Mouse (Mus musculus): ENCODE data around the gene Abhd8.

Gene Abhd8

DNA sequence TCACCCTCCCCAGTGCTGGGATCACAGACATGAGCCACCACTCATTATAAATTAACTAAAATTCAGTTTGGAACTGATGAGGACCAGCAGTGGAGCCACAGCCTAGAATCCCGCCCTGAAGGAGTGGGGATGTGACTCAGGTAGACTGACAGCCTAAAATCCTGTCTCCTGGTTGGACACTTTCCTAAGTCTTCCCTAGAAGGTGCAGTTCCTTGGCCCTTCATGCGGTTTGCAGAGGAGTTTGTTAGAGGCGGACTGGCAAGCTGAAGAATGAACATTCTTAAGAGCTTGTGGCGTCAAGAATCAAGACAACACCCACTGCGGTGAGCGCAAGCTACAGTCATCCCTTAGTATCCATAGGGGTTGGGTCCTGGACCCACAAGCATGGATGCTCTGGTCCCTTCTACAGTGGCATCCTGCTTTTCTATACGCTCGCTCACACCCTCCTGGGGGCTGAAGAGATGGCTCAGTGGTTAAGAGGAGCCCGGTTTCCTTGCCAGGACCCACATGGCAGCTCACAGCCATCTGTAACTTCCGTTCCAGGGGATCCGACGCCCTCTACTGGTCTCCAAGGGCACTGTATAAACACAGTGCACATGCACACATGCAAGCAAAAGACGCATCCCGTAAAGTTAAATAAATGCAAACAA lies 13.9 kb upstream of the Abhd8 start:
- no peak for DNase-seq (ENCODE audit: low spot score)

DNA sequence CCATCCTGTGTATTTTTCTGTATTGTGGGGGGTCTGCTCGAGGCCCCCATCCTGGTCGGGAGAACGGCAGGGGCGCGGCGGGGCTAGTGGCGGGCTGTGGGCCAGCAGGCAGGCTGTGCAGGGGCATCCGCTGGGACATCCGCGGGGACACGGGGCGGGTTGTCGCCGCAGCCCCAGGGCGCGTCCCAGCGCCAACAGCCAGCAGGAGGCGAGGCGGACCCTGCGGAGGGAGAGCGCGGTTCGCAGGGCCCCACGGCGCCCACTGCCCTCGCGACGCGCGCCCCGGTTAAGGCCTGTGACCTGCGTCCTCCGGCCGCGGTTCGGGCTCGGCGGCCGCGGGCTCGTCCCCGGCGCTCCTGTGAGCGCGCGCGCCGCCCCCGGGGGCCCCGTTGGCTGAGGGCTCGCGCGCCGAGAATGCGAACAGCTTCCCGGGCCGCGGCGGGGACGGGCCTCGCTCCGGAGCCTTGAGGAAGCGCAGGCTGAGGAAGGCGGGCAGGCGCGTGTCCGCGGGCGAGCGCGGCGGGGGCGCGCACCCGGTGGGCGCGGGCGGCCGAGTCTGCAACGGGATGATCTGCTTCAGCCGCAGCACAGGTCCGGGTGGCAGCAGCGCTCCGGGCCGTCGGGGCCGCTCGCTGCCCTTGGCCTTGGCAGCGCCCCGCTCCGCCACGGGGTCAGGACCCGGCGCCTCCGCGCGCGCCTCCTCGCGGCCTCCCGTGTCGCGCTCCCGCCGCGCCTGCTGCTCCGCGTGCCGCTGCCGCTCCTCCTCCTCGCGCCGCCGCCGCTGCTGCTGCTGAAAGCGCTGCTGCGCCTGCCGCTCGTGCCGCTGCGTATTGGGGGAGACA lies 12.9 kb upstream of the Abhd8 start:
- DNase-seq (ENCODE audit: low spot score), result peak; percentile 83

DNA sequence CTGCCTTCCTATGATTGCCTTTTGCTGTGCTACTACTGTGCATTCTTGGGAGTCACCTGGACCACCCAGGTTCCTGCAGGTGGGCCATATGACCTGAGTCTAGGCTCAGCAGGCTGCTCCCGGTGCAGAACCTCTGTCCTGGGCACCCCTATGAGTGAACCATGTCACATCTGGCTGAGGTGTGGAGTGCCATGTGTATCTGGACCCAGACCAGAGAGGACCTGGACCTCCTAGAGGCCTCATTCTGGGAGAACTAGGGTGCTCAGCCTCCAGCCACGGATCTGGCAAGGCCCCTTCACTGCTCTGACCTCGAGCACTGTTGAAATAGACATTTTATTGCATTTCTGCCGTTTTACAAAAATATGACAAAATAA lies 12.2 kb upstream of the Abhd8 start:
- no peak for DNase-seq (ENCODE audit: low spot score)

DNA sequence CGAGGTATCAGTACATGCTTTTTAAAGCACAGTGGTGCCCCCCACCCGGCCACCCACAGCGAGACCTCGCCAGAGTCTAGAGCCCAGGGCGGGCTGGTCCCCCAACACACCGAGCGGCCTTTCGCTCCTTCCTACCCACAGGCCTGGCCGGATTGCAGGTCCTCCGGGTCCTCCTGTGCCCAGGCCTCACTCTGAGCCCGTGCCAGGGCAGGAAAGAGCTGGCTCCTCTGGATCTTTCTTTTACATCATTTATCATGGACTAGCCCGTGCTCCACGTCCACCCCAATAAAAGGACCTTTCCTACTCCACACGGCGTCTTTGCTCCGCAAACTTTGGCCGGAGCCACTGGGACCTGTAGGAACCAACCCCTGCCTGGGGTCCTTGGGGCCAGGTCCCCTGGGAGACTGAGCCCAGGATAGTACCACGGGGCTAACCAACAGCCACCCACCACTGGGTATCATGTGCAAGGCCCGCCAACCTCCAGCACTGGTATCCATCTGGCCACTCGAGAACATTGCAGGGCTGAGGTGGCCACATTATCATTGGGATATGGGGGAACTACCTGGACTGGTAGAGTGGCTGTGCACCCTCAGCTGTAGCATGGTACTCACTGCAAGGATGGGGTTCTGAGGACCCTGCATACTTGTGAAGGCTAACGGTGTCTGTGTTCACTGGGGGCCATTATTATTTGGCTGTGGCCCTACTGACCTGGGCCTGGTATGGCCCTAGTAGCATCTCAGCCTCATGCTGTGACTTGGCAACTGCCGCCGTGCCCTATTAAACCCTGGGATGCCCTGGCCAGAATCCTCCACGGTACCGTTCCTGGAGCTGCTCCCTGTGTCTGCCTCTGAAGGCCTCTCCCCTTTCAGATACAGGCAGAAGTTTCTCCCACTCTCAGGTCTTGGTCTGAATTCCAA lies 11.6 kb upstream of the Abhd8 start:
- DNase-seq (ENCODE audit: low spot score), result no peak

DNA sequence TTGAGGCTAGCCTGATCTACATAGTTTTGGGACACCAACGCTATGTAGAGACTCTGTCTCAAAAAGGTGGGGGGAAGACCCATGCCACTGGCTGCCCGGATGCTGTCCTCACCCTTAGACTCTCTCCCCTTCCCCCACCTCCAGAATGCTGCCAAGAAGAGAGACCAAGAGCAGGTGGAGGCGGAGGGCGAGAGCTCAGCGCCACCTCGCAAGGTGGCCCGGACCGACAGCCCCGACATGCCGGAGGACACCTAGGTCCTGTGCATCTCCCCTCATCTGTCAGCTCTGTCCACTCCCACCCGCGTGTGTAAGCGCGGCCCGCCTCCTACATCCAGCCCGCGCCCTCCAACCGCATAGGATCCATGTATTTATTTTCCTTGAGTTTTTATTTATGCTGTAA lies 10.9 kb upstream of the Abhd8 start:
- DNase-seq (ENCODE audit: low spot score), result no peak

DNA sequence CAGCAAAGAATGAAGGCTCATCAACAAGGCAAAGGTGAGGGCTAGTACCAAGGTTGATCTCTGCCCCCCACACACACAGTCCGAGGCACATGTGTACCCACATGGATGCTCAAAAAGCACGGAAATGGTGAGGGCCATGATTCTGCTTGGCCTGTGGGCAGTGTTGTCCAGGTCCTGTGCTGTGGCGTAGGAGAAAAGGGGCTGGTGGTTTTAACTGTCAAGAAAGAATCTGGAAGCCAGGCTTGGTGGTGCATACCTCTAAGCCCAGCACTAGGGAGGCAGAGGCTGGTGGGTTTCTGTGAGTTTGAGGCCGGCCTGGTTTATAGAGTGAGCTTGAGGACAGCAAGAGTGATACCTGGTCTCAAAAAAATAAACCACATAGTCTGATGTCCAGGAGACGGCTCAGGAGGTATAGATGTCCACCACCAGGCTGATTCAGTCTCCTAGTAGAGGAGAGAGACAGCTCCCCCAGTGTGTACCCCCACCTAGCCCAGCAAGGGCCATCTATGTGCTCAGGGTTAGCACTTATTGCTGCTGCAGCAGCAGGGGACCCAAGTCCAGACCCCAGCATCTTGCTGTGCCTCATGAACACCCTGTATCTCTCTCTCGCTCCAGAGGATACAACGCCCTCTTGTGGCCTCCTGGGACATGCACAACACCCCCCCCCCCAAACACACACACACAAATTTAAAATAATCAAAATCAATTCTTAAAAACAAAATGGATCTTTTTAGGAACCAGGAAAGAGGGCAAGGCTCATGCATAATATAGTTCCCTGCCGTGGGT lies 9.3 kb upstream of the Abhd8 start:
- no peak for DNase-seq (ENCODE audit: low spot score)

DNA sequence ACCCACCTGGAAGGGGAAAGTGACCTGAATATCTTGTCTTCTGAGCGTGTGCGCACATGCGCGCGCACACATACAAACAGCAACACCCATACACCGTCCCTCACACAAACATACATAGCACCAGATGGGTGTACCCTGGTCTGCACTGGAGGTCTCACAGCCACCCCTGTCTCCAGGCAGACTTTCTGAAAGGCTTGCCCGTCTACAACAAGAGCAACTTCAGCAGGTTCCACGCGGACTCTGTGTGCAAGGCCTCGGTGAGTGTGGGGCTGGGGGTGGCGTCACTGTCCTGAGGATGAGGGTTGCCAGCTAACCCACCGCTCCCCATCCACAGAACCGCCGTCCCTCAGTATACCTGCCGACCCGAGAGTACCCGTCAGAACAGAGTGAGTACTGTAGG lies 8.4 kb upstream of the Abhd8 start:
- no peak for DNase-seq (ENCODE audit: low spot score)

DNA sequence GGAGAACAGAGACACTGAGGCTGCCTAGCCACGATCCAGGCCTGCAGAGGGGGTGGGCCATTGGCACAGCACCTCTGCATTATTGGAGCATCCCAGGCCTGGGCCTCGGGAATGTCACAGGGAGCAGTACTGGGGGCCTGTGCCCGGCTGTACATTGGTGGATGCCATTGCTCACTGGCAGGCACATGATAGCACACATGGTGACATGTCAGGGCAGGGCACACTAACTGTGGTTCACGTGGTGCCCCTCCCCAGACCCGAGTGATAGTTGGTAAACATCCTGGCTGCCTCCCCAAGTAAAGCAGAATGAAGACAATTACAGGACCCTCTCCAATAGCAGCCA lies 7.4 kb upstream of the Abhd8 start:
- DNase-seq (ENCODE audit: low spot score), result no peak

DNA sequence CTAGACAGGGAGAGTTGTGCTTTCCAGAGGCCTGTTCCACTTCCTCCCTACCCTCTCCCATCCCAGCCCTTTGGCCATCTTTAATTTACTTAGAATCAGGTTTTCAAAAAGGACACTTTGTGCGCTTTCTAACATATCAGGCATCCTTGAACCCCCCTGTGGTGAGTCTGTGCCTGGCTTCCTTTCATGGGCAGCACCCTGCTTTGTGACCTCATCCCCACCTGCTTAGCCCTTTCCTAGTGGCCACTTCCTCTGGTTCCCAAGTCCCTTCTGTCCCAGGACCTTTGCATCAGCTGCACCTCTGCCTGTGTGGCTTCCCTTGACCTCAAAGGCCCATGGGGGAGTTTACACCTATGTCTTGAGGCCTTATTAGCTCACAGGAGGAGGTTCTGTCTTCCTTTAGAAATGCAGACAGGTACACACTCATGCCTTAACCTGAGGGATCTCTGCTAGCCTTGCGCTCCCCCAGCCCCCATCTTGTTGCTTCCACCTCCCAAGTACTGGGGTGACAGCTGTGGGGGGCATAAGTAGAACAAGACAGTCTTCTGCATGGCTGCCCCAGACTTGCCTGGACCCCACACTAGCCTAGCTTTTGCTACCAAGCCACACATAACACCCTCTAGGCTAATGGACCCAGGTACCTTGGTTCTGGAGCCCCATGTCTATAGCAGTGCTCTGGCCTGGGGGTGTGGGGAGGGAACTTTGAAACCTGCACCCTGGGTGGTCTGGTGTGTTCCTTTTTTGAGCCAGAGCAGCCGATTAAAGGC lies 6.9 kb upstream of the Abhd8 start:
- no peak for DNase-seq (ENCODE audit: low spot score)

DNA sequence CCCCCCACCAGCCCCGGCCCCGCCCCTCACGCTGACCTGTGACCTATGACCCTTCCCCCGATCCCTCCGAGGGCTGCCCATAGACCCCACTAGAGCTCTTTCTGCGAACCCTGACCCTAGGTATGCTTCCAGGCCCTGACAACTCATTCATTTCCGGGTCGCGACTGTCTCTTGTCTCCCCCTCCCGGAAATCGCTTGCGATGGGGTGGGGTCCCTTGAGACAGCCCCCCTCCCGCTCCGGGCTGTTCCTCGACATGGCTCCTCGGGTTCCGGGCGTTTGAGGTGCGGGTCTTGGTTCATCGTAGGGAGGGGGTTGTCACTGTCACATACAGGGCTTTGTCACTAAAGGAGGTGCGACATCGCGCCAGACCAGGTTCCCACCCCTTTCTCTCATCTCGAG lies 6.0 kb upstream of the Abhd8 start:
- no peak for DNase-seq (ENCODE audit: low spot score)

DNA sequence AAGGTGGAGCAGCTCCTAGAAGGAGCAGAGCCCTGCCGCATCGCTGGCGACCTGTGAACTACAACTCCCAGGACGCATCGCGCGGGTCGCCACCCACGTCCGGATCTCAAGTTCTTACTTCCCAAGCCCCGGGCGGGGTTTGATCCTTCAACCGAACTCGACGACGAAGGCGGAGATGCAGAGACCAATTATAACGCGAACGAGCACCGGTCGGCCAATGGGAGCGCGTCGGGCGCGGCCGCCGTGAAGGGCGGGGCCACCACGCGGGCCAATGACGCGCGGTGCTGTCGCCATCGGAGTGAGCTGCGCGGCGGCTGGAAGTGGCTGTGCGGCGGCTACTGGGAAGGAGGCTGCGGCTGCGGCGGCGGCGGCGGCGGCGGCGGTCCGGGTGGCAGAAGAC lies 5.5 kb upstream of the Abhd8 start, which contains the start of gene Dda1:
Gene Dda1 (plus strand): TSS at position 284 of the 400 bp plus-strand sequence.
- peak; percentile 98 for DNase-seq (ENCODE audit: low spot score)

DNA sequence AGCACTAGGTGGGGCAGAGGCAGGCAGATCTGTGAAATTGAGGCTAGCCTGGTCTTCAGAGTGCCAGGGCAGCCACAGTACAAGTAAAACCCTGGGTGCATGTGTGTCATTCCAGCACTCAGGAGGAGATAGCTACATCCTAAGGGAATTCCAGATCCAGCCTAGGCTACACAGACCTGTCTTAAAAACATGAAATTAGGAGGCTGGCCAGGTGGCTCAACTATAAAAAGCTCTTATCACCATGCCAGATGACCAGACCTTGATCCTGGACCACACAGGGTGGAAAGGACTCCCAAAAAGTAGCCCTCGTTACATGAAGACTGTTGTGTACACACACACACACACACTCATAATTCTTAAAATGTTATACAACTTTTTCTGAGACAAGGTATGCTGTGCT lies 4.5 kb upstream of the Abhd8 start:
- no peak for DNase-seq (ENCODE audit: low spot score)

DNA sequence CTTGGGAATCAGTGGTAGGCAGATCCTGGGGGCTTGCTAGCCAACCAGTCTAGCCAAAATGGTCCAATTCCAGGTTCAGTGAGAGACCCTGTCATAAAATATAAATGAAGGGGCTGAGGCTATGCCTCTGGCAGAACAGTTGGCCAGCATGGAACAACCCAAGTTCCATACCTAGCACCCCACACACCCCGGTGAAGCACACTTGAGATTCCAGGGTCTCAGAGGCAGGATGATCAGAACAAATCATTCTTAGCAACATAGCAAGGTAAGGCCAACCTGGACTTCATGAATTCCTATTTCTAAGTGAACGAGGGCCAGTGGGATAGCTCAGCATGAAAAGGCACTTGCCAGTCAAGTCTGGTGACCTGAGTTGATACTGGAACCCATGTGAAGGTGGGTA lies 3.7 kb upstream of the Abhd8 start:
- DNase-seq (ENCODE audit: low spot score), result no peak

DNA sequence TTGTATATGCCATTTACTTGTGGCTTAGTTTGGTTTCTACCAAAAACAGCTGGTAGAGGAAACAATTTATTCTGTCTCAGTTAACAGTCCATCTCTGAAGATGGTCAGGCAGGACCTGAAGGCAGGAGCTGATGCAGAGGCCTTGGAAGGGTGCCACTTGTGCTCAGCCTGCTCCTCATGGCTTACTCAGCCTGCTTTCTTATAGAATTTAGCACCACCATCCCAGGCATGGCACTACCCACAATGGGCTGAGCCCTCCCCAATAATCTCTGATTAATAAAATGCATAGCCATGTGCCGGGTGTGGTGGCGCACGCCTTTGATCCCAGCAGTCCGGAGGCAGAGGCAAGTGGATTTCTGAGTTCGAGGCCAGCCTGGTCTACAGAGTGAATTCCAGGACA lies 2.7 kb upstream of the Abhd8 start:
- DNase-seq (ENCODE audit: low spot score), result no peak

DNA sequence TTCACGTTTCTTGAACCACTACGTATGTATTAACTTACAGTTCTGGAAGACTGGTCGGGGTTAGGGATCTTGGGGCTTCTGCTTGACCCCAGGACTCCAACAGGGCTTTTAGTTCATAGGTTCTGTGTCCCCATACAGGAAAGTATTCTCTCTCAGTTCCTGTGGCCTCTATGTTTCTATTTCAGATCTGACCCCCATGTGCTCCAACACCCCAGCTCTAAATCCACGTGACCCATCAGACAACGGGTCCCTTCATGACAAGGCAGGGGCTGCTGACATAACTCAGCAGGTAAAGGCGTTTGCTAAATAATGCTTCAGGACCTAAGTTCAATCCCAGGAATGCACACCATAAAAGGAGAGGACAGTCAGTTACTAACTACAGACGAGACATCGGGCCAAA lies 2.3 kb upstream of the Abhd8 start:
- DNase-seq (ENCODE audit: low spot score), result no peak

DNA sequence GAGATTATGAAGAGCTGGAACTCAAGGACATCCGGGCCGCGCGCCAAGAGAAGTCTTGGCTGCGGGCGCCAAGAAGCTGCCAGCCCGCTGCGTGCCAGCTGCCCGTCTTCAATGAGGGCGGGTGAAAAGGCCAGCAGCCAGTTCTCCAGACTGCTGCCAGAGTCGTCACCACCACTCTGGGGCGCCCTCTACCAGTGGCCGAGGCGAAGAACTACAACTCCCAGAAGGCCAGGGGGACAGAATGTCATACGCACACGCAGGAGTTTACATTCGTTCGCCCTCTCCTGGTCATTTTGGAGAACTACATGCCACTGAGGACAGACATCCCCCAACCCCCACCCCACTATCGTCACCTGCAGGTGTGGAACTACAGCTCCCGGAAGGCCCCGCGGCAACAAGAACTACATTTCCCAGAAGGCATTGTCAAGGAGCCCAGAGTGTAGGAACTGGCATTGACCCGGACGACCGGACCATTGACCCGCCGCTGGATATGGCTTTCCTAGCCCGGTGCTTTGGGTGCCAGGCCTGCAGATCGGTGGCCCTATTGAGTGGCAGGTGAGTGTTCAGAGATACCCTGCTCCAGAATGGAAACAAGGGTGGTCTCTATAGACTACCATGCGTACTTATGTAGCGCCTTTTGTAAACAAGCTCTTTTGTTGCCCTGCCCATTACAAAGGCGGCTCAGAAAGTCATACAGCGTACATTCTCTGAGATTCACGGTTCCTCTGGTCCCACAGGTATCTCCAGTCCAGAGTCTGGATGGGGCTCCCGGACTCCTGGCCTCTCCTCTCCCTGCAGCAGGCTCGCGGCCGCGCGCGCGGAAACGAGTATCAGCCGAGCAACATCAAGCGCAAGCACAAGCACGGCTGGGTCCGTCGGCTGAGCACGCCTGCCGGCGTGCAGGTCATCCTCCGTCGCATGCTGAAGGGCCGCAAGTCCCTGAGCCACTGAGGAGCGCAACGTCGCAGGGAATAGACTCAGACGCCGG lies 1.4 kb upstream of the Abhd8 start, which contains the start of gene Mrpl34:
Gene Mrpl34 (plus strand): TSS at position 447 of the 988 bp plus-strand sequence.
- peak; percentile 97 for DNase-seq (ENCODE audit: low spot score)

DNA sequence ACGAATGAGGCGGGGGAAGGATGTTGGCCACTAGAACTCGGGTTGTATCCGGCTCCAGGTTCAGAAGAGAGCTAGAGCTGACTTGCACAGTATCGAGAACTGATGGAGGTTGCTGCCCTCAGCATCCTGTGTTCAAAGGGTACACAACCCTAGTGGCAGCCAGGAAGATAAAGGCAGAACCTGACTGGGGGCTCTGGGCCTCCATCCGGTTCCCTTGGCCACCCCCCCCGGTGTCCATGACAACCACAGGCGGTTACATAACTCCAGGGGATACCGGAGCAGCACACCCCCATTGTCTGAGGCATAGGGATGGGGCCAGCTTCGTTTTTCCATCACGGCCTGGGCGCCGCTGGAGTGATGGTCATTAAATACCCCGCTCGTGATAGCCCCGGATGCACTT lies 669 bp downstream of the Abhd8 start:
- no peak for DNase-seq (ENCODE audit: low spot score)

DNA sequence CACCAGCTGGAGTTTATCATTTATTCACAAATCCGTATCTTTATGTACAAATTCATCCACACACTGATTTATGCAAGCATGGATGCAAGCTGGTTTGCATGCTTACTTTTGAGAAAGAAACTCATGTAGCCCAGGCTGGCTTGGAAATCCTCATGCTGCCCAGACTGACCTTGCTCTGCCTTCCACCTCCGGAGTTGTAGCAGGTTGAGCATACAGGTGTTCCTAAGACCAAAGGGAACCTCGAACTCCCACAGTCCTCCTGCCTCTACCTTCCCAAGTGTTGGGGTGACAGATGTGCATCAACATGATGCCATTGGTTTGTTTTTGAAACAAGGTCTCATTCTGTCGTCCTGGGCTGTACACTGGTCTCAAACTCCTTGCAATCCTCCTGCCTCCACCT lies 1.3 kb downstream of the Abhd8 start:
- no peak for DNase-seq (ENCODE audit: low spot score)

DNA sequence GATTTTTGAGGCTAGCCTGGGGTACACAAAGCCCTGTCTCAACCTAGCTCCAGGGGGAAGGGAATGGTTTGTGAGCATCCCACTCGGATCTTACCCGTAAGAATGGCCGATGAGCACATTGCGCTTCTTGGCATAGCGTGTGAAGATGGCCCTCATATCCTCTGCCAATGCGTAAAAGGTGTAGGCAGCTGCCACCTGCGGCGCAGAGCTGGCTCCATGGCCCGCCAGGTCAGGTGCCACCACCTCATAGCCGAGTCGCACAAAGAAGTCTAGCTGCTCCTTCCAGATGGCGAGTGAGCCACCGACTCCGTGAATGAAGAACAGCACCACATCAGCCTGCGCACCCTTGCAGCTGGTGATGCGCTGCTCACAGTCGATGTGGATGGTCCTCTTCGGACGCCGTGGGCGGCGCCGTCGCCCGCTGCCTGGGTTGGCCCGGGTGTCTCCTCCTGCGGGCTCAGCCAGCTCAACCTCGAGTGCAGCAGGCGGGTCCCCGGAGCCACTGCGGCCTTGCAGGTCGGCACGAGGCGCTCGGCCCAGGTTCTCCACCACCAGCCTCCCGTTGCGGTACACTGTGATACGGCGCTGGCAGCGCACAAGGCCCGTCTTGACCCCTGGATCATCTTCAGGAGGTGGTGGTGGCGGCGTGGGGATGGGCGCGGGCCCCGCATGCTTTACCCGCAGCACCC lies 2.2 kb downstream of the Abhd8 start:
- DNase-seq (ENCODE audit: low spot score), result no peak

Data from urinary bladder, postnatal 14 days (tissue).